Mouse (Mus musculus): ENCODE results near the gene Srbd1.
A peak's percentile ranks its signal among the peaks of the same experiment; 100 is the strongest.

Gene Srbd1

DNA sequence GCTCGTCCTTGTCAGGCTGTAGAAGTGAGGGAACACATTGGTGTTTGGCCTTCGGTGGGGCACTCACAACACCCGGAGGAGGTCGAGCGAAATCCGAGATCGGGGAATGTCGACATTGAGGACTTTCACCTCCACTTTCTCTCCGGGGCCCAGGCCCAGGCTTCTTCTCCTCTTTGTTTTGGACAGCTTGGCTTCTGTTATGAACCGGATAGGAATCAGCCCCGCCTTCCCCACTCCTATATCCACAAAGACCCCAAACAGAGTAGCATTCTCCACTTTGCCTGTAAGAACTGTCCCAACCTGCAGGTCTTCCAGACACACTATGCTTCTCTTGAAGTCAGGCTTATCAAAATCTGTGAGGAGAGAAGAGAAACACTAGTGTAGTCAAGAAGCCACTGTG lies 159.8 kb downstream of the Srbd1 start:
- DNase-seq (ENCODE audit: extremely low spot score) = no peak

DNA sequence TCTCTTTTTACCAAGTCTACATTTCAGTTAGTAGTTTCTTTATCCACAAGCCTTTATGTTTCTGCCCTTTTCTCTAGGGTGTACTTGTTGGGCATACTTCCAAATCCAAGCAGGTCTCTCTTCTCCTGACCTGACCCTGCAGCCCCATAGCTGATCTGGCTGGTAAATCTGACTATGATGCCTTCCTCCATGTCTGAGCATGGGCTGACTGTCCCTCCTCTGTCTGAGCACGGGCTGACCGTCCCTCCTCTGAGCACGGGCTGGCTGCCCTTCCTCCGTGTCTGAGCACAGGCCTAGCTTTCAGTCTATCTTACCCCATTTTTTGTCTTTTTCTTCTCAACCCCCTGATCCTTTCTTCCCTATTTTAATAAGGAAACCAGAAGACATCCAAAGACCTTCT lies 162.7 kb downstream of the Srbd1 start:
- no peak for DNase-seq (ENCODE audit: extremely low spot score)

DNA sequence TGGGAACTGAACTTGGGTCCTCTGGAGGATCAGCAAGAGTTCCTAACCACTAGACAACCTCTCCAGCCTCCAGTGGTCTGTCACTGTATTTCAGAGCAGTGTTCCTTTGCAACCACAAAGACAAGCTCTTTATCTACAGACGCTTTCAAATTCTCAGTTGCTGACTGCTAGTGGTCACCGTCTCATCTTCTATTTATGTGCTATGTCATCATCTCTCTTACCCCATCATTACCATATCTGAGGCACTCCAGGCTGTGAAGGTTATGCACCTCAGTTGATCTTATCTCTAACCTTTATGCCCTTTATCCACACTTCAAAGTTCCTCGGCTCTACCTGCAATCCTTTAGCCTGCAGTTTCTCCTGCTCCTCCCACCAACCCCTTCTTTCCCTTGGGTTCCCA lies 163.1 kb downstream of the Srbd1 start:
- DNase-seq (ENCODE audit: extremely low spot score) = no peak

- DNase-seq (ENCODE audit: extremely low spot score) = no peak
Measured at GRCm38 (mm10) chr17:85978876-85979275, 166.1 kb downstream of the Srbd1 start.

DNA sequence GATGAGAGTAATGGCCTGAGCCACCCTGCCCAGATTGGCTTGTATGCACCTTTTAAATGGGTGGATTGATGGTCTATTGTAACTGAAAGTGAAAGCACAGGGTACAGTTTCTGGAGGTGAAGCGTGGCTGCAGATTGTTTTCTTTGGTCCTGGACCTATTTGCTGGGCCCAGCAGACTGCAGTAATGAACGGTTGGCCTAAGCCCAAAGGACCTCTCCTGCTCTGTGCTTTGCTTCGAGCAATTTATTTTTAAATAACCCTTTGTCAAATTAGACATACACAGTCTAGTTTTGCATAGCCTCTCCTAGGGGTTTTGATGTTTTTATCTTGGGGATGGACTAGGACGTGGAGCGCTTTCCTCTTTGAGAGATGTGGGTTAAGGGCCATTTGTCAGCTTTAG lies 169.9 kb downstream of the Srbd1 start:
- no peak for DNase-seq (ENCODE audit: extremely low spot score)

DNA sequence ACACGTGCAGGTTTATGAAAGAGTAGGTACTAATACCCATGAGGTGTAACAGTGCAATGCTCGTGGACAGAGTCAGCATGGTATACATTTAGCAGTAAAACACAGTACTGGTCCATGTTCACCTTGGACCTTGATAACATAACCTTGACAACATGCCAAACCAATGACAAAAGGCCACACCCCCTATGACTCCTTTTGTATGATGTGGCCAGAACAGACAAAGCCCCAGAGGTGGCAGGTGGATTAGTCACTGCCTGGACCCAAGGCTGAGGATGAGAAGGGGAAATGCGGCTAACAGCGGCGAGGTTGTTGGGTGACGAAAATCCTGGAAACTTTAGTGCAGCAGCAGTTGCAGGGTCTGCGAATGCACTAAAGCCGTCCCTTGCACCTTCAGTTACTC lies 170.4 kb downstream of the Srbd1 start:
- no peak for DNase-seq (ENCODE audit: extremely low spot score)

GRCm38 (mm10) chr17:85971120-85971519 lies 173.9 kb downstream of the Srbd1 start:
- DNase-seq (ENCODE audit: extremely low spot score) = peak; percentile 29

DNA sequence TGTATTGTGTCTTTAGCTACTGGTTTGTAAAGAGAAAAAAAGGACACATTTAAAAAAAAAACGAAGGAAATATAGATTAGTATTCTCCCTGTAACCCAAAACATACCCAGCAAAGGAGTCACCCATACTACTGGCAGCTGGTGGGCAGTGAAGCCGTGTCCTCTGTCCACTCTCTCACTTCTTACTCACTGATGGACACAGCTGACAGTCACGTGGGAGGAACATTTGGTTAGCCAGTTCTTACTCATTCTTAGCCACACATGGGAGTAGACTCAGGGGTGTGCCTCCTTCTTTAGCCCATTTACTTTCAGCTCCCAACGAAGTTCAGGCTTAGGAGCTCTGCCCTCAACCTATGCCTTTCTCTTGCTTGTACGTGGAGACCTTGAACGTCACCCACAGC lies 183.3 kb downstream of the Srbd1 start:
- no peak for DNase-seq (ENCODE audit: extremely low spot score)

DNA sequence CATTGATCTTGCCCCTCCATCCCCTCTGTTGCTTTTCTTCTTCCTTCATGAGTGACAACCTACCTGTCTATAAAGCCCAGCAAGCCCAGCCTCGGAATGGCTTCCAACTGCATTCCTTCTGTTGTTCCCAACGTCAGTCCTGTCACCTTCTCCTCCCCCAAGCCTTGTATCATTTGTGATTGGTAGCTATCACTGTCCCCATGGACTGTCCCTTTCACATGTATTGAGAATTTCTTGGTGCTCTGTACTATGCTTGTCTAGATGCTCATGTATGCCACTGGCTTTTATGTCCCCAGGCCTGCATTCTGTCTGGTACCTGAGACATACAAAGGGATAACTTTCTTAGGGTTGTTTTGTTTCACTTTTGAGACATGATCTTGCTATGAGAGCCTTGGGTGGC lies 193.2 kb downstream of the Srbd1 start:
- no peak for DNase-seq (ENCODE audit: extremely low spot score)

GRCm38 (mm10) chr17:85949919-85950505 lies 195.0 kb downstream of the Srbd1 start:
- DNase-seq (ENCODE audit: extremely low spot score) = no peak

DNA sequence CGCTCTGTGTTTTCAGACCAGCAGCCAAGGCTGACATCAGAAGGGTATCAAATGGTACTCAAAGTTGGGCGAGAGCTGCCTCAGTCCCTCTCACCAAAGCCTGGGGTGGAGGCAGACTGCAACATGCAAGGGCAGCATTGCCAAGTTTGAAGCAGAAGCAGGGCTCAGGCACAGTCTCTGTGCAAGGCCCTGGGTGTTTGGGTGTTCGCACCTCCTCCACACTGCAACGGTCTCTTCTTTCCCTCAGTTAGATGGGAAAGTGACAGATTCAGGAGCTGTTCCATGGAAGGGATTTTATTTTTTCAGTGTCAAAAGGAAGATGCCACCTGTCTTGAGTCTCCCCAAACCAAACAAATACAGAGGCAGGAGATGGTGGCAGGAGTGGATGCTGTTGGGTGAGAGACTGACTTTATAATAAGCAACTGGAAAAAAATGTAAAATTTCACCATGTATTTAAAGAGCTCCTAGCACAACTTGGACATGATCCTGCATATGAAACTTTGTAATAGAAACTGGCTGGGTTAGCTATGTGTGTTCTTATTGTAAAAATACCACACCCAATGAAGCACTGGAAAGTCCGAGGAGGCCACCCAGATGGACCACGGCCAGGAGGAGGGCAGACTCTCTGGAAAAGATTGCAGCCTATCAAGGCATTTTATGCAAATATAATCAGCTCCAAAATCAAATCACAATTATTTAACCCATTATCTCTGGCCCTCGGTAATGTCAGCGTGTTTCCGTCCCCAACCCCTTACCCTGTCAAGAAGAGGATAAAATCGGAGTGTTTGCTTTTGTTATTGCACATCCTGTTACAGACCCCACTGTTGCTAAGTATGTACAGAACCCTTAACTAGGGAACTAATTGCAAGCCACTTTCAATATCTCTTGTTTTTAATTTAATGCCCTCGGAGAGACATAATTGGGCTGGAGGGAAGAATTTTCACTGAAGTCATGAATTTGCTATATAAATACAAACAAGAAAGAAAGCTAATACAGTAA lies 195.8 kb downstream of the Srbd1 start:
- DNase-seq (ENCODE audit: extremely low spot score) = no peak

- no peak for DNase-seq (ENCODE audit: extremely low spot score)
Measured at GRCm38 (mm10) chr17:85944726-85945125, 200.2 kb downstream of the Srbd1 start.

- DNase-seq (ENCODE audit: extremely low spot score) = no peak
Measured at GRCm38 (mm10) chr17:85943994-85944640, 200.9 kb downstream of the Srbd1 start.

DNA sequence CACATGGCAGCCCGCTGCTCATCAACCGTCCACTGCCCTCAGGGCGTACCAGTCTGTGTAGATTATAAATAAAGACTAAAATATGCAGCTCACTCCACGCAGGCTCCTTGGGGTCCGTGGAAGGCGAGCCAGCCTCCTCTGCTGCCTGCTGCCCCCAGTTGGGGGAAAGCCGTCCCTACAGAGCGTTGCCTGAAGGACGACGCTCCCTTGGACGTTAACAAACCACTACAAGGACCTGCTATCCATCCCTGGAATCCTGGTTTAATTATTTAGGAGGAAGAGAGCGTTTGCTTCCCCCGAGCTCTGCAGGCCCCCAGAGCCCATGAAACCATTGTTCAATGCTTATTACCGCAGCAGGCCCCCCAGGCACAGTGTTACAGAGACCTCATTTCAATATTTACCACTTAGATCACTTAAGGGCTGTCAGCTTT lies 201.4 kb downstream of the Srbd1 start:
- no peak for DNase-seq (ENCODE audit: extremely low spot score)

DNA sequence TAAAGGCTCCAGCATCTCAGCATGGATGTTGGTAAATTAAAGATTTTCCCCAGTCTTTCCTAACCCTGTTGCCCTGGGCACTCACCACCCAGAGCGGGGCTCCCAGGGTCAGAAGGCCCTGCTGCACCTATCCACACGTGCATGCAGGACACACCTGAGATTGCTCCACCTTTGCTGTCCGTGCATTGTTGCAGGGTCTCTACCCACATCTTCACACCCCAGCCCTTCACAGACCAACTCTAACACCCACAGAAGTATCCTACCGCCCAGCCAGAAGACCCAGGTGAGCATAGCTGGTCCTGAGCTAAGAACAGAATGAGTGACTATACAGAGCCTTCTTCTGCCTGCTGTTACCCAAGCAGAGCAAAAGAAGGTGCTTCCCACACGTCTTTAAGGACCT lies 201.9 kb downstream of the Srbd1 start:
- no peak for DNase-seq (ENCODE audit: extremely low spot score)

GRCm38 (mm10) chr17:85942123-85942522 lies 202.9 kb downstream of the Srbd1 start:
- DNase-seq (ENCODE audit: extremely low spot score) = no peak

GRCm38 (mm10) chr17:85941141-85941738 lies 203.7 kb downstream of the Srbd1 start:
- no peak for DNase-seq (ENCODE audit: extremely low spot score)

- no peak for DNase-seq (ENCODE audit: extremely low spot score)
Measured at GRCm38 (mm10) chr17:85937131-85937530, 207.8 kb downstream of the Srbd1 start.

DNA sequence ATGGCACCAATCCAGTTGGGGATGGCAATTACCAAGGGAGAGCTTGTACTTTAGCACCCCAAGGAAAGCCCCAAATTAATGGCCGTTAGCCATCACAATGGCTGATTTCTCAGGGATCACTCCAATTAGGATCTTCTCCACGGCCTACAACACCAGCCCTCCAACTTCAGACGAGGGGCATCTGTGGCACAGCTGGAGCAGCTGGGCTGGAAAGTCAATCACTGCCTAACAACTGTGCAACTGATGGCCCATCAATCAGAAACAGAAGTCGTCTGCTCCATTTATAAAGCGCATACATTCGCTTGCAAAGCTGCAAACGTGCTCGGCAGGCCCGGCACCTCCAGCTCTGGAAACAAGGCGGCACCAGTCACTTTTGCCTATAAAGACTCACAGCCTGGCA lies 209.7 kb downstream of the Srbd1 start:
- DNase-seq (ENCODE audit: extremely low spot score) = no peak
